Mouse (Mus musculus) lung, embryonic 16.5 days (tissue): ENCODE measurements around the gene Aspn. TPM values are rescaled to one million over a fixed set of nuclear protein-coding genes. Genes with fewer than 3 reads are reported as not detected.
A peak's percentile ranks its signal among the peaks of the same experiment; 100 is the strongest.

Experiments used
- ATAC-seq: fragments of 200-750 bp; cut with Nextera tagmentation; 2 replicates; pipeline ENCODE4 v1.8.0; 2017; ENCODE audit warnings: low read depth, mild to moderate bottlenecking, moderate library complexity
- H3K27ac ChIP-seq: fragments of 300-500 bp; sonication (generic); 2 replicates; pipeline ENCODE4 v1.5.1; 2014; ENCODE audit warnings: mild to moderate bottlenecking, control low read depth, low read length
- H3K27me3 ChIP-seq: fragments of 300-500 bp; sonication (generic); 2 replicates; pipeline ENCODE4 v1.6.1; 2014; ENCODE audit warnings: low read depth, low read length, mixed read lengths; ENCODE audit not compliant: control insufficient read depth, insufficient read depth
- H3K36me3 ChIP-seq: fragments of 300-500 bp; sonication (generic); 2 replicates; pipeline ENCODE4 v1.6.1; 2014; ENCODE audit warnings: low read length; ENCODE audit not compliant: control insufficient read depth, insufficient read depth
- H3K4me1 ChIP-seq: fragments of 300-500 bp; sonication (generic); replicated peaks from 2 replicates; pipeline ENCODE4 v1.6.1; 2014; ENCODE audit warnings: low read length, mixed read lengths; ENCODE audit not compliant: control insufficient read depth, insufficient read depth
- H3K4me2 ChIP-seq: fragments of 300-500 bp; sonication (generic); 2 replicates; pipeline ENCODE4 v1.6.1; 2014; ENCODE audit warnings: low read depth, low read length, control low read depth
- H3K4me3 ChIP-seq: fragments of 300-500 bp; sonication (generic); 2 replicates; pipeline ENCODE4 v1.5.1; 2014; ENCODE audit warnings: mild to moderate bottlenecking, low read length, control low read depth
- H3K9ac ChIP-seq: fragments of 300-500 bp; sonication (generic); 2 replicates; pipeline ENCODE4 v1.6.1; 2014; ENCODE audit warnings: low read length, control low read depth
- H3K9me3 ChIP-seq: fragments of 300-500 bp; sonication (generic); 2 replicates; pipeline ENCODE4 v1.6.1; 2016; ENCODE audit warnings: low read length; ENCODE audit not compliant: control insufficient read depth
- WGBS: fragments of 180-500 bp; shearing (Covaris S2); extraction: QIAGEN DNeasy Blood & Tissue Kit; methylation state at CpG from one replicate; pipeline ENCODE4 v1.1.7; 2014; 5-methylcytosine and 5-hydroxymethylcytosine counted together
- polyA plus RNA-seq: library from polyadenylated mRNA; unstranded; fragments of >200 nt; fragmentation: Nextera tagmentation; extraction: Ambion mirVana; gene quantifications from 2 replicates; pipeline ENCODE4 v1.2.1, GENCODE M21; 2015

Gene Aspn
- polyA plus RNA-seq, 1 experiment from 2014 or later = 49.3 TPM

GRCm38 (mm10) chr13:49608589-49609322, 64.5 kb downstream of the Aspn start:
- no peaks in the 10 kb centered on the region for H3K4me1 ChIP-seq
- WGBS = 46% methylated on average over 4 of the region's 4 CpGs
- H3K4me3 ChIP-seq = peak overlapping the region; percentile 40
- no peaks in the 10 kb centered on the region for H3K9me3 ChIP-seq
- H3K9ac ChIP-seq = peak overlapping the region; percentile 50; the same call in 1 of the 2 replicates
- no peaks in the 10 kb centered on the region for H3K36me3 ChIP-seq
- H3K4me2 ChIP-seq = peak overlapping the region; percentile 40
- H3K27ac ChIP-seq = peak overlapping the region; percentile 76
- ATAC-seq = 0 out of 2 replicates have a peak, but pooled peaks have one; percentile 30
- H3K27me3 ChIP-seq = no peaks in the 10 kb centered on the region

- WGBS = 78% methylated on average over 3 of the region's 3 CpGs
- no peak overlapping the region for H3K4me3 ChIP-seq
- no peak for ATAC-seq
- no peaks in the 10 kb centered on the region for H3K4me1 ChIP-seq
- H3K27me3 ChIP-seq = no peaks in the 10 kb centered on the region
- no peak overlapping the region for H3K27ac ChIP-seq
- no peak overlapping the region for H3K9ac ChIP-seq
- no peaks in the 10 kb centered on the region for H3K36me3 ChIP-seq
- no peak overlapping the region for H3K4me2 ChIP-seq
- H3K9me3 ChIP-seq = no peaks in the 10 kb centered on the region
These were observed 72.8 kb downstream of the Aspn start for GRCm38 (mm10) chr13:49617021-49617420.

Other genes starting within 250 kb of the Aspn start
- gene Fgd3, start 224.1 kb upstream of the Aspn start, polyA plus RNA-seq = 0.26 and 0.33 TPM in 2 replicates
- 31.2 and 32.1 TPM in 2 replicates for gene Bicd2, start 202.9 kb upstream of the Aspn start, polyA plus RNA-seq
- gene Ippk, start 123.2 kb upstream of the Aspn start, polyA plus RNA-seq = 15.7 and 16.2 TPM in 2 replicates
- 1.2 and 1.9 TPM in 2 replicates for gene Tes3-ps, start 51.1 kb upstream of the Aspn start, polyA plus RNA-seq
- 1.9 and 2.3 TPM in 2 replicates for gene Ecm2, start 39.6 kb upstream of the Aspn start, polyA plus RNA-seq
- gene Omd, start 38.0 kb downstream of the Aspn start, polyA plus RNA-seq = 1.8 and 2.0 TPM in 2 replicates
- gene Ogn, start 63.6 kb downstream of the Aspn start, polyA plus RNA-seq = 131 and 132 TPM in 2 replicates
- gene Cenpp, start 108.3 kb downstream of the Aspn start, polyA plus RNA-seq = 33.0 and 33.2 TPM in 2 replicates
- 14.7 and 15.2 TPM in 2 replicates for gene Nol8, start 108.6 kb downstream of the Aspn start, polyA plus RNA-seq
- 53.7 and 55.1 TPM in 2 replicates for gene Iars, start 137.7 kb downstream of the Aspn start, polyA plus RNA-seq